Comparison of ENCODE assay signal across 36 mouse cellular contexts in genomic region chr6:126280352-126280751, GRCm38 (mm10).
"Had no signal": no experiment of that assay in that cellular context is flagged by ENCODE, and none has a peak within 500 bp of the region (broad histone marks: within the 10 kb centered on the region; RNA-seq: fewer than 3 reads in every experiment).

No protein-coding gene starts in this region.

- H3K4me3 ChIP-seq: heart, adult 2 months; heart, embryonic 10.5 days; heart, embryonic 12.5 days; heart, embryonic 13.5 days; heart, embryonic 15.5 days; hindbrain, embryonic 10.5 days; hindbrain, embryonic 12.5 days; hindbrain, embryonic 13.5 days; hindbrain, embryonic 15.5 days; intestine, embryonic 15.5 days; kidney, embryonic 15.5 days; layer of hippocampus, adult 2 months had no signal

- H3K4me1 ChIP-seq: heart, embryonic 10.5 days; heart, embryonic 12.5 days; heart, embryonic 13.5 days; heart, embryonic 15.5 days; hindbrain, embryonic 10.5 days; hindbrain, embryonic 12.5 days; hindbrain, embryonic 13.5 days; hindbrain, embryonic 15.5 days; intestine, embryonic 15.5 days; kidney, embryonic 15.5 days had no signal

- H3K27me3 ChIP-seq: heart, embryonic 12.5 days; heart, embryonic 13.5 days; heart, embryonic 15.5 days; hindbrain, embryonic 12.5 days; hindbrain, embryonic 13.5 days; hindbrain, embryonic 15.5 days; intestine, embryonic 15.5 days; kidney, embryonic 15.5 days had no signal

- H3K9me3 ChIP-seq: heart, embryonic 10.5 days; heart, embryonic 12.5 days; heart, embryonic 13.5 days; heart, embryonic 15.5 days; hindbrain, embryonic 10.5 days; hindbrain, embryonic 12.5 days; hindbrain, embryonic 13.5 days; hindbrain, embryonic 15.5 days; intestine, embryonic 15.5 days; kidney, embryonic 15.5 days had no signal

- DNase-seq: heart, adult 18-20 months; heart, adult 2 months; heart, postnatal 10 days; heart, postnatal 14 days; heart, postnatal 36 days; heart, postnatal 4 days; kidney, adult 11 months; kidney, adult 18-20 months; kidney, adult 2 months; kidney, adult 8-10 months; kidney, adult 9 months; kidney, postnatal 10 days; kidney, postnatal 14 days; kidney, postnatal 25 days; kidney, postnatal 36 days; kidney, postnatal 4 days; layer of hippocampus, adult 9-11 months had no signal

- H3K36me3 ChIP-seq: heart, embryonic 10.5 days; heart, embryonic 12.5 days; heart, embryonic 13.5 days; heart, embryonic 15.5 days; hindbrain, embryonic 10.5 days; hindbrain, embryonic 12.5 days; hindbrain, embryonic 13.5 days; hindbrain, embryonic 15.5 days; intestine, embryonic 15.5 days; kidney, embryonic 15.5 days had no signal

- H3K27ac ChIP-seq: heart, adult 2 months; heart, embryonic 10.5 days; heart, embryonic 13.5 days; heart, embryonic 15.5 days; hindbrain, embryonic 10.5 days; hindbrain, embryonic 12.5 days; hindbrain, embryonic 13.5 days; hindbrain, embryonic 14.5 days; hindbrain, embryonic 15.5 days; hindbrain, postnatal 0 days; intestine, embryonic 15.5 days; kidney, embryonic 15.5 days; kidney, postnatal 0 days; layer of hippocampus, adult 2 months had no signal

- H3K9ac ChIP-seq: heart, embryonic 12.5 days; heart, embryonic 13.5 days; heart, embryonic 15.5 days; hindbrain, embryonic 12.5 days; hindbrain, embryonic 13.5 days; hindbrain, embryonic 14.5 days; hindbrain, embryonic 15.5 days; intestine, embryonic 15.5 days; kidney, embryonic 15.5 days had no signal

- ATAC-seq: hindbrain, embryonic 16.5 days; hindbrain, postnatal 0 days; inflammation-experienced regulatory T-cells, adult 6 months; intestine, embryonic 15.5 days; intestine, embryonic 16.5 days; intestine, postnatal 0 days had no signal

- H3K4me2 ChIP-seq: heart, embryonic 11.5 days; heart, embryonic 12.5 days; heart, embryonic 13.5 days; heart, embryonic 15.5 days; hindbrain, embryonic 12.5 days; hindbrain, embryonic 13.5 days; hindbrain, embryonic 14.5 days; hindbrain, embryonic 15.5 days; intestine, embryonic 15.5 days; kidney, embryonic 15.5 days had no signal
